Mouse (Mus musculus): ENCODE measurements around the gene Ccl11.

- TF ChIP-seq EP300 (optimal IDR thresholded peaks at IDR 0.05): no peak
- TF ChIP-seq CTCF (IDR thresholded peaks at IDR 0.05; ENCODE audit: low read depth): no peak
Observed at GRCm38 (mm10) chr11:82077031-82077430, 19.4 kb downstream of the Ccl11 start.

All from stomach, postnatal 0 days (tissue).